Mouse (Mus musculus): ENCODE measurements at regions not wholly inside any gene's neighbourhood (a gene's known extent, or its start where the extent isn't known, plus 50 kb on each side); places are given as distances from the start of the nearest gene placed in this dataset.
A peak's percentile ranks its signal among the peaks of the same experiment; 100 is the strongest.
"Not testable (repeated sequence)": the region's sequence is repeated elsewhere in the genome, so short reads cannot be mapped to it uniquely, and the experiment has no call there.

DNA sequence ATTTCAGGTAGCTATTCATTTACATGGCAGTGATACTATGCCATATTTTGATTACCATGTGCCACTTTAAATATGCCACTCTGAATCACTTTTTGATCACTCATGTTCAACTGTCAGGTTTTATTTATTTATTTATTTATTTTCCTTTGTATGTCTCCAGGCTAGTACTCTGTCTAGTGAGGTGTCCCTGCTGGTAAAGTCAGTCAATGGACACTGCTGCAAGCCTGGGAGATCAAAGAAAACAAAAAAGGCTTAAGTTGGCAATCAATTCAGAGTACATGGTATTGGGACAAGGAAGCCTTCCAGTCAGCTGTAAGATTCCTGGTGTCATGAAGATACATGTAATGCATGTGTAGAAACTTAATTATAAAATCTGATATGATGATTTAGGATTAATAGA, 473.5 kb upstream of the Pcdh9 start:
- no peak for TF ChIP-seq CTCF (IDR thresholded peaks at IDR 0.05)
- H3K36me3 ChIP-seq (ENCODE audit: insufficient read depth, low read length), result no peaks in the 10 kb centered on the region
- no peak overlapping the region for H3K4me3 ChIP-seq (ENCODE audit: low read depth, low read length)
- ATAC-seq (ENCODE audit: low FRiP score) (no peak), DNase-seq (ENCODE audit: low spot score) (no peak)
- H3K9ac ChIP-seq (replicated peaks; ENCODE audit: low read length, poor library complexity, severe bottlenecking), result no peak overlapping the region
- no peak overlapping the region for H3K27ac ChIP-seq (ENCODE audit: low read depth, low read length)
- H3K27me3 ChIP-seq (ENCODE audit: insufficient read depth, low read length), result no peaks in the 10 kb centered on the region
- H3K9me3 ChIP-seq (ENCODE audit: low read length), result no peaks in the 10 kb centered on the region
- H3K4me2 ChIP-seq (ENCODE audit: low read depth, low read length, poor library complexity, severe bottlenecking), result no peak overlapping the region
- no peaks in the 10 kb centered on the region for H3K4me1 ChIP-seq (ENCODE audit: insufficient read depth, low read length)

DNA sequence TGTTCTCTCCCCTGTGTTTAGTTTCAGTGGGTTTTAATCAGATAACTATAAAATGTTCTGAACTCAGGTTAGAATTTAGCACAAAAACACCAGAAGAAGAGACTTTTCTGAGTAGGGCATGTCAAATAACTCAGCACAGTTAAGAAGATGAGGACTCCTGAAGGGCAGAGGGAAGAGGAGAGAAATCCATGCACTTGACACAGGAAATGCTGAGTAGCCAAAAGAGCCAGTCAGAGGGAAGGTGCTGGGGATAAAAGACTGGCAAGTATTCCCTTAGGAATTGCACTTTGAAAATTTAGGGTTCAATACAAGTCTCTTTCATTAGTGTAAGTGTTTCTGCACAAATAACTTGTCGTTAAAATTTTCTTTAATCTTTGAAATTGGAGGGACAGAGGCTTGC, 472.4 kb upstream of the Pcdh9 start:
- 0% methylated on average over 1 of the region's 1 CpGs for WGBS
- no peak for DNase-seq (ENCODE audit: low spot score)
- Histone ChIP-seq H3K36me3 (ENCODE audit: insufficient read depth, low read length) (no peaks in the 10 kb centered on the region), H3K27ac (ENCODE audit: low read depth, low read length) (no peak overlapping the region), H3K4me3 (ENCODE audit: low read depth, low read length) (no peak overlapping the region), H3K4me2 (ENCODE audit: low read depth, low read length, poor library complexity, severe bottlenecking) (no peak overlapping the region), H3K27me3 (ENCODE audit: insufficient read depth, low read length) (no peaks in the 10 kb centered on the region), H3K4me1 (ENCODE audit: insufficient read depth, low read length) (no peaks in the 10 kb centered on the region), H3K9me3 (ENCODE audit: low read length) (no peaks in the 10 kb centered on the region), H3K9ac (replicated peaks; ENCODE audit: low read length, poor library complexity, severe bottlenecking) (no peak overlapping the region)
- no peak for ATAC-seq (ENCODE audit: low FRiP score)
- TF ChIP-seq CTCF (IDR thresholded peaks at IDR 0.05), result no peak

DNA sequence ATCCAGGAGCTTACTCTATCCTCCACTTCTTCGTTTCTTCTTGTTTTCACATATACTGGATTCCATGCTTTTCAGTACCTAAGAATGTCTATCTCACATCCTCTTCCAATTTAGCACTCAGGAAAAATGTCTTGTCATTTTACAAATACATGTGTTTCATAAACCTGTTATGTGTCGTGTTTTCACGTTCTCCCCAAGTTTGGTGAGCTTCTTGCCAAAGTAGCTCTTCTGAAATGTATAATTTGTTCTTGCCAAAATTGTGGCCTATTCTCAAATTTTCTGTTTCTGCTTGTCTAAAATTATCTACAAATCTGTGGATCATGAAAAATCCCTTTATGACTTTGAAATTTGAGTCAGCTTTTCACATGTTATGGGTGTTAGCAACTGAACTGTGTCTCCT, 450.1 kb upstream of the Pcdh9 start:
- Histone ChIP-seq H3K9ac (replicated peaks; ENCODE audit: low read length, poor library complexity, severe bottlenecking) (no peak overlapping the region), H3K36me3 (ENCODE audit: insufficient read depth, low read length) (no peaks in the 10 kb centered on the region), H3K9me3 (ENCODE audit: low read length) (no peaks in the 10 kb centered on the region), H3K4me1 (ENCODE audit: insufficient read depth, low read length) (no peaks in the 10 kb centered on the region), H3K27ac (ENCODE audit: low read depth, low read length) (no peak overlapping the region), H3K4me2 (ENCODE audit: low read depth, low read length, poor library complexity, severe bottlenecking) (no peak overlapping the region), H3K27me3 (ENCODE audit: insufficient read depth, low read length) (no peaks in the 10 kb centered on the region), H3K4me3 (ENCODE audit: low read depth, low read length) (no peak overlapping the region)
- no peak for TF ChIP-seq CTCF (IDR thresholded peaks at IDR 0.05)
- ATAC-seq (ENCODE audit: low FRiP score), result no peak
- 96% methylated on average over 3 of the region's 3 CpGs for WGBS
- DNase-seq (ENCODE audit: low spot score), result no peak

DNA sequence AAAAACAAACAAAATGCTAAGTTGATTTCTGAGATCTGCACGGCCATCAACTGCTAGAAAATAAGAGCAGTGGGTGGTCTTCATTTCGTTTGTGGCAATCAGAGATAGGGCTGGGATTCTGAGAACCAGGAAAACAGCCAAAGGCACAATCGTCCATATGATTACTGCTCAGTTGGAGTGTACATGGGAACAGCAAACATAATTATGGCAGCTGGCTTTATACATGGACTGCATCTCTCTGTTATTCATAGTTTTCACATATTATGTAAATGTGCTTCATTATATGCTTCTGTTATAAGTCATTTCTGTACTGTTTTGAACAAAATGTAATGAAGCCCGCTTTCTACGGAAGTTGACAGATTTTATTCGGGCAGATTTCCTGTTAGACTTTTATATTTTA, 418.8 kb upstream of the Pcdh9 start:
- TF ChIP-seq CTCF (IDR thresholded peaks at IDR 0.05), result no peak
- ATAC-seq (ENCODE audit: low FRiP score) (no peak), DNase-seq (ENCODE audit: low spot score) (peak; percentile 14)
- 69% methylated on average over 6 of the region's 6 CpGs for WGBS
- Histone ChIP-seq H3K36me3 (ENCODE audit: insufficient read depth, low read length) (no peaks in the 10 kb centered on the region), H3K9ac (replicated peaks; ENCODE audit: low read length, poor library complexity, severe bottlenecking) (no peak overlapping the region), H3K27me3 (ENCODE audit: insufficient read depth, low read length) (no peaks in the 10 kb centered on the region), H3K27ac (ENCODE audit: low read depth, low read length) (no peak overlapping the region), H3K4me2 (ENCODE audit: low read depth, low read length, poor library complexity, severe bottlenecking) (no peak overlapping the region), H3K4me1 (ENCODE audit: insufficient read depth, low read length) (no peaks in the 10 kb centered on the region), H3K4me3 (ENCODE audit: low read depth, low read length) (no peak overlapping the region), H3K9me3 (ENCODE audit: low read length) (no peaks in the 10 kb centered on the region)

DNA sequence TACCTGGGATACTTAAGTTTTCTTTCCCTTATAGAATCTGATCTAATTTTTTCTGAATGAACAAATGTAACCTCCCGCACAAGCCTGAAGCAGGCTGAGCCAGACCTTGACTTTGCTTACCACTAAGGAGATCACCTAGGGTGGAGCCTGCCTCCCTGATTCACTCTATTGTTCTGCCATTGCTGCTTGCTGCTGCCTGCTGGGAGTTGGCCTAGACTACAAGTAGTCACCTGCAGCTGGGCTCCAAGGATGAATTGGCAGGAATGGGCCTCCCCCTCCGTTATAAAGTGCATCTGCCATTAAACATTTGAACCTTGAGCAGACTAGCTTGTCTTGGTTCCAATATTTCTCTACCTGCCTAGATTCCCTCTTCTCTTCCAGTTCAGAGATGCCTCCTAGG, 415.1 kb upstream of the Pcdh9 start:
- not testable (repeated sequence) for H3K4me3 ChIP-seq (ENCODE audit: low read depth, low read length); ATAC-seq (ENCODE audit: low FRiP score); H3K9ac ChIP-seq (replicated peaks; ENCODE audit: low read length, poor library complexity, severe bottlenecking); H3K9me3 ChIP-seq (ENCODE audit: low read length); H3K4me2 ChIP-seq (ENCODE audit: low read depth, low read length, poor library complexity, severe bottlenecking); H3K36me3 ChIP-seq (ENCODE audit: insufficient read depth, low read length); H3K27me3 ChIP-seq (ENCODE audit: insufficient read depth, low read length); H3K4me1 ChIP-seq (ENCODE audit: insufficient read depth, low read length); H3K27ac ChIP-seq (ENCODE audit: low read depth, low read length); DNase-seq (ENCODE audit: low spot score)
- WGBS, result 59% methylated on average over 2 of the region's 2 CpGs

DNA sequence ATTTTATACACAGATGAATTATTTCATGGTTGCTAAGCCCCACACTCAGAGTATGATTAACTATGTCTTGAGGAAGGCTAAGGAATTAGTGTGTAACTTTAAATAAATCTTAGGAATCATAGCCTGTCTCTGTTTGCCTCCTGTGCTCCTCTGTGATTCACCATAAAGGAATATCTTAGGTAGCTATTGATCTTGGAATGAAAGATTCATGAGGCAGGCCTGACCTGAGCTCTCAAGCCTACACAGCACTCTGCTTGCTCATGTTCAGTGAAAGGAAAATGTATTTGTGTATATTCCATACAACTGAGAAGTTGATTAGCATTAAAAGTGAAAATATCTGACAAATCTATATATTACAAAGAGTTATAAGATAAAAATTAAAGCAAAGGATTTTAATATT, 403.8 kb upstream of the Pcdh9 start:
- no peak overlapping the region for H3K4me2 ChIP-seq (ENCODE audit: low read depth, low read length, poor library complexity, severe bottlenecking)
- H3K27me3 ChIP-seq (ENCODE audit: insufficient read depth, low read length), result no peaks in the 10 kb centered on the region
- no peaks in the 10 kb centered on the region for H3K4me1 ChIP-seq (ENCODE audit: insufficient read depth, low read length)
- ATAC-seq (ENCODE audit: low FRiP score) (no peak), DNase-seq (ENCODE audit: low spot score) (no peak)
- no peak overlapping the region for H3K9ac ChIP-seq (replicated peaks; ENCODE audit: low read length, poor library complexity, severe bottlenecking)
- no peak for TF ChIP-seq CTCF (IDR thresholded peaks at IDR 0.05)
- no peak overlapping the region for H3K27ac ChIP-seq (ENCODE audit: low read depth, low read length)
- no peak overlapping the region for H3K4me3 ChIP-seq (ENCODE audit: low read depth, low read length)
- H3K9me3 ChIP-seq (ENCODE audit: low read length), result no peaks in the 10 kb centered on the region
- H3K36me3 ChIP-seq (ENCODE audit: insufficient read depth, low read length), result no peaks in the 10 kb centered on the region
